Mouse (Mus musculus): Measurements from ENCODE around the gene Odf3.
A peak's percentile ranks its signal among the peaks of the same experiment; 100 is the strongest.
"Not testable (repeated sequence)": the region's sequence is repeated elsewhere in the genome, so short reads cannot be mapped to it uniquely, and the experiment has no call there.

Gene Odf3

DNA sequence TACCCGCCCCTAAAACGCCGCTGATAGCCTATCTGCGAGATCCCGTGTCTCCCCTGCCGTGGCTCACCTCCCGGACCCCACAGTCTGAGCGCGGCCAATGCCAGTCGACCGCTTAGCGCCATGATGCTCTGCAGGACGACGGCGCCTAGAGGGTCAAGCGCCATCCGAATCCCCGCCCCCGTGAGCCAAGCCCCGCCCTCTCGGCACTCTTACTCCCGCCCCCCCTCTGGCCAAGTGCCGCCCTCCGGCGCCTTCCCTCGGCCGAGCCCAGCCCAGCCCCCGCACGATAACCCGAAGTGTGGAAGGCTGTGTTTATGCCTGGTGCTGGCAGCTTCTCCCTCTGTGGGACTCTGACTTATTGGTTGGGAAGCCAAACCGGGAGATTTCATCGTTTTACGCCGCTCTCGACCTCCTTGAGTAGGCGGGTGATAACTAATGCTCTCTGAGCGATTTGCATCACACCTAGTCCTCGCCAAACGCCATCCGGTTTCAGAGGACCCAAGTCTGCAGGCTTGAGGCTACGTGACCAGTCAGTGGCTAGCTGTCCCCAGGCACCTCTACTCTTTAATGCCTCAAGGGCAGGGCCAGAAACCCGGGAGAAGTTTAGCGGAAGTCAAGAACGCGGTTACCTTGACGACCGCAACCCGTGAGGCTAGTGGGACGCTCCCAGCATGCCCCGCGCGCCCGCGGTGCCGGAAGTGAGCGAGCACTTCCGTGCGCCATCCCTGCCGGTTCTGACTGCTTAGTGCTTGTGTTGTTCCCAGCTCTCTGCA lies 34.3 kb downstream of the Odf3 start, which contains the start of the genes Psmd13 and Sirt3:
Gene Psmd13, plus strand, starts transcription at position 273 of the 773 bp plus-strand sequence.
Gene Sirt3, minus strand, starts transcription at position 614 of the 773 bp plus-strand sequence.
- DNase-seq (ENCODE audit: inconsistent ontology term) = peak; percentile 96

DNA sequence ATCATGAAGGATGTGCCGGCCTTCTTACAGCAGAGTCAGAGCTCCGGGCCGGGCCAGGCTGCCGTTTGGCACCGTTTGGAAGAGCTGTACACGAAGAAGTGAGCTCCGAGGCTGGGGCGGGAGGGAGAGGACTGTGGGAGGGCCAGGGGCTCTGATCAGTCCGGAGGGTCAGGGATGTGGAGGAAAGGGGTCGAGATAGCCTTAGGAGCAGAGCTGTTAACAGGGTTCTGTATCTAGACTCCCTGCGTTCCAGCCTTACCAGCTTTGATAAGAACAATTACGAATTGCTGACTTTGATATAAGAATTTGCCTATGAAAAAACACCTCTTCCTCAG lies 34.8 kb downstream of the Odf3 start:
- DNase-seq (ENCODE audit: inconsistent ontology term) = no peak

DNA sequence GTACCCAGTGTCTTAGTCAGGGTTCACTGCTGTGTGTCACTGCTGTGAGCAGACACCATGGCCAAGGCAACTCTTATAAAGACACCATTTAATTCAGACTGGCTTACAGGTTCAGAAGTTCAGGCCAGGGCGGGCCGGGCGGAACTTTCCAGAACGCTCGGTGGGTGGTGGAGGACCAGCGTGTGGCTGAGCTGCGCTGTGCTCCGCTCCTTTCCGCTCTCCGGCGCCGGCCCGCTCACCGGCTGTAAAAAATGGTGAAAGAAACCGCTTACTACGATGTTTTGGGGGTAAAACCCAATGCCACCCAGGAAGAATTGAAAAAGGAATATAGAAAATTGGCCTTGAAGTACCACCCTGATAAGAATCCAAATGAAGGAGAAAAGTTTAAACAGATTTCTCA lies 43.0 kb downstream of the Odf3 start:
- not testable (repeated sequence) for DNase-seq (ENCODE audit: inconsistent ontology term)

DNA sequence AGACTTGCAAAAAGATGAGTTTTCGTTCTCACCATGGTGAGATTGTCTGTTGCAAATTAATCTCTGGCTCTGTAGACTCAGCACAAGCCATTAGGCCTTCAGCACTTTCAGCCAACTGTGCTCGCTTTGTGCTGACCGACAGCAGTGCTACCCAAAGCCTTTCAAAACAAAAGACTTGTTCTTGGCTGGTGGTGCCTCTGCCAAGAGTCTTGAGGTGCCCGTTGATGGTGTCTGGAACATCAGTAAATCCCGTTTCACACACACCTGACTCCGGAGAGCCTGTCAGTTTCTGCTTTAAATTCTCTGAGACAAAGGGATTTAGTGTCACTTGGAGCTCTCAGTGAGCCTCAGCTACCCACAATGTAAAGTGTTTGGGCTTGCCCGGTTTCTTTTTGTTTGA lies 46.4 kb downstream of the Odf3 start:
- no peak for DNase-seq (ENCODE audit: inconsistent ontology term)

DNA sequence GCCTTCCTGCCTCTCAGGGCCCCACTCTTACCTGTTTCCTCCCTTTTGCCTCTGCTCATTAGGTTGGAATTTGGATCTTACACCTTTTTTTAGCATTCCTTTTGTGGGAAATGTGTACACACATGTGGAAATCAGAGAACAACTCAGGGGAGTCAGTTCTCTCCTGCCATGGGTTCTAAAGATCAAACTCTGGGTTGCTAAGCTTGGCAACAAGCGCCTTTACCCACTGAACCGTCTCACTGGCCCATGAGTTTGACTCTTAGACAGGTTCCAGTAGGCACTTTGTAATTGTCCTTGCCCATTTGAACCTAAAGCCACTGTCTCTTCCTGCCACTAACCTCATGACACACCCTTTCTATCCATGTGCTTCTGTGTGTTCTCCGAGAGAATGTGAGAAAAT lies 47.0 kb downstream of the Odf3 start:
- no peak for DNase-seq (ENCODE audit: inconsistent ontology term)

DNA sequence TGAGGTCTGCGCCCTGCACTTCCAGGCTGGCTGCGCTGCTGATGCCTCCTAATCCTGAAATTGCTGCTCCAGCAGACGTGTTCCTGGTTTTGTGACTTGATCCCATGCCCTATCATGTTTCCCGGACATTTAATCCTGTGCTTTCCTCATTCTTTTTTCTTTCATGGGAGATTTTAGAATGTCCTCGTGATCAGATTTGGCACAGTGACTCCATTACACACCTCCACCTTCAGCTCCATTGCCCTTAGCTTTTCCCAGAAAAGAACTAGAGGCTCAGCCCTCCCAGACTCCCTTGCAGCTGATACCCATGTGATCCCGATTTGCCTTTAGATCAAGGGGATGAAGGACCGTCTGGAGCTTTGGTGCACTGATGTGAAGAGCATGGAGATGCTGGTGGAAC lies 50.3 kb downstream of the Odf3 start:
- DNase-seq (ENCODE audit: inconsistent ontology term) = no peak

DNA sequence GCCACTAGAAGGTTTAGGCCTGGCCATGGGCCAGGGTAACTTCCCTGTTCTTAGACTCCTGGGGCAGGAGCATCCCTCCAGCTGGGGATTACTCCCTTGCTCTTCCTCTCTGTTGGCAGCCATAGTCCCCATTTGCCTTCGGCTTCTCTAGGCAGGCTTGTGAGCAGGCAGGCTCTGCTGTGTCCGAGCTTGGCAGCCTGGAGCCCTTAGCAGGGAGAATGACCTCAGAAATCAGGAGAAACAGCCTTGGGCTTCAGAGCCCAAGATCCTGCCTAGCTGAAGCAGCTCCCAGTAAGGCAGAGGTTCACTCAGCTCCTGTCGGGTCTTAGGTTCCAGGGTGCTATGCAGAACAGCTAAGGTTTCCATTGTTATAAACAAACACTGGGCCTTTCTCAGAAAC lies 51.5 kb downstream of the Odf3 start:
- no peak for DNase-seq (ENCODE audit: inconsistent ontology term)

DNA sequence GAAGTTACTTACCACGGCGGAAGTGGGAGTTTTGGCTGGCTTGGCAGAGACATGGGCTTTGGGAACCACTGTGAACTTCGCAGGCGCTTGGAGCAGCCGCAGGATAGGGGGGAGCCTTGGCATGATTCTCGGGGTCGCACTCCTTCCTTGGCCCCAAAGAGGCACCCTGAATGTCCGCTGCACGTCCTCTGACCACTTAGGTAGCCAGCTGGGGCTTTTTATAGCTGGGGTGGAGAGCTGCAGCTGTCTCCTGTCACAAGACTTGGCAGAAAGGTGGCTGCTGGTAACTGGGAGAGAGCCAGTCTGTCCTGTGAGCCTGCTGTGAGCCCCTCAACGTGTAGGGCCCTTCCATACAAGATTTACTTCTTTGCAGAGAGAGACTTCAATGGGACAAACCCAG lies 52.6 kb downstream of the Odf3 start, which contains the start of gene Cox8b:
Gene Cox8b, minus strand, starts transcription at position 227 of the 400 bp plus-strand sequence.
- no peak for DNase-seq (ENCODE audit: inconsistent ontology term)

Data from Muller cell, postnatal 12 days (primary cell).